Mouse (Mus musculus) hindbrain, embryonic 13.5 days (tissue): ENCODE measurements around the gene Tmem253. TPM values are rescaled to one million over a fixed set of nuclear protein-coding genes. Genes with fewer than 3 reads are reported as not detected.
"Not testable (repeated sequence)": the region's sequence is repeated elsewhere in the genome, so short reads cannot be mapped to it uniquely, and the experiment has no call there.

Experiments used
- ATAC-seq: fragments of 200-750 bp; cut with Nextera tagmentation; 2 replicates; pipeline ENCODE4 v1.8.0; 2017; ENCODE audit warnings: moderate TSS enrichment; ENCODE audit not compliant: low FRiP score
- H3K27ac ChIP-seq: fragments of 300-500 bp; sonication (generic); 2 replicates; pipeline ENCODE4 v1.5.1; 2015; ENCODE audit warnings: inconsistent platforms, mild to moderate bottlenecking, moderate library complexity
- H3K27me3 ChIP-seq: fragments of 300-500 bp; sonication (generic); 2 replicates; pipeline ENCODE4 v1.6.1; 2015; ENCODE audit warnings: mild to moderate bottlenecking, inconsistent platforms
- H3K36me3 ChIP-seq: fragments of 300-500 bp; sonication (generic); 2 replicates; pipeline ENCODE4 v1.6.1; 2015; ENCODE audit warnings: mild to moderate bottlenecking, inconsistent platforms
- H3K4me1 ChIP-seq: fragments of 300-500 bp; sonication (generic); replicated peaks from 2 replicates; pipeline ENCODE4 v1.6.1; 2015; ENCODE audit warnings: inconsistent platforms
- H3K4me2 ChIP-seq: fragments of 300-500 bp; sonication (generic); 2 replicates; pipeline ENCODE4 v1.6.1; 2015; ENCODE audit warnings: inconsistent platforms, mild to moderate bottlenecking, moderate library complexity
- H3K4me3 ChIP-seq: fragments of 300-500 bp; sonication (generic); 2 replicates; pipeline ENCODE4 v1.5.1; 2015; ENCODE audit warnings: mild to moderate bottlenecking, inconsistent platforms
- H3K9ac ChIP-seq: fragments of 300-500 bp; sonication (generic); 2 replicates; pipeline ENCODE4 v1.6.1; 2015; ENCODE audit warnings: mild to moderate bottlenecking, inconsistent platforms
- H3K9me3 ChIP-seq: fragments of 300-500 bp; sonication (generic); 2 replicates; pipeline ENCODE4 v1.6.1; 2016; ENCODE audit warnings: inconsistent platforms
- WGBS: fragments of 180-500 bp; shearing (Covaris S2); methylation state at CpG from one replicate; pipeline ENCODE4 v1.1.7; 2015; 5-methylcytosine and 5-hydroxymethylcytosine counted together
- polyA plus RNA-seq: library from polyadenylated mRNA; unstranded; fragments of >200 nt; fragmentation: Nextera tagmentation; extraction: Ambion mirVana; gene quantifications from 2 replicates; pipeline ENCODE4 v1.2.1, GENCODE M21; 2015

The Tmem253 gene
- polyA plus RNA-seq, 1 experiment from 2014 or later = 0.84 TPM

- H3K27me3 ChIP-seq = no peaks in the 10 kb centered on the region
- WGBS = 87% methylated on average over 5 of the region's 5 CpGs
- ATAC-seq = no peak
Observed at GRCm38 (mm10) chr14:52039332-52039731, 23.9 kb downstream of the Tmem253 start.

GRCm38 (mm10) chr14:52042359-52042758 is 26.9 kb downstream of the Tmem253 start, which contains the start of gene Olfr221:
Olfr221 (minus strand) TSS chr14:52042459.
- ATAC-seq, H3K27ac ChIP-seq, H3K27me3 ChIP-seq, H3K4me3 ChIP-seq, H3K9me3 ChIP-seq, H3K36me3 ChIP-seq, H3K9ac ChIP-seq, H3K4me2 ChIP-seq: not testable (repeated sequence)
- peaks cover 17% of the 10 kb centered on the region; the same call in 1 of the 2 replicates for H3K4me1 ChIP-seq
- WGBS = 88% methylated on average over 3 of the region's 3 CpGs

More at GRCm38 (mm10) chr14:52039332-52039731, 23.9 kb downstream of the Tmem253 start:
- Histone ChIP-seq H3K4me3 (no peak overlapping the region), H3K27ac (no peak overlapping the region), H3K9me3 (no peaks in the 10 kb centered on the region), H3K4me2 (no peak overlapping the region), H3K9ac (no peak overlapping the region), H3K36me3 (no peaks in the 10 kb centered on the region), H3K4me1 (no peaks in the 10 kb centered on the region)

GRCm38 (mm10) chr14:52043446-52043845 is 28.0 kb downstream of the Tmem253 start:
- peaks cover 17% of the 10 kb centered on the region; the same call in 1 of the 2 replicates for H3K4me1 ChIP-seq
- no peaks in the 10 kb centered on the region for H3K27me3 ChIP-seq
- no peak overlapping the region for H3K27ac ChIP-seq
- H3K4me2 ChIP-seq = no peak overlapping the region
- H3K36me3 ChIP-seq = no peaks in the 10 kb centered on the region
- ATAC-seq = no peak
- H3K9ac ChIP-seq = no peak overlapping the region
- WGBS = 61% methylated on average over 6 of the region's 6 CpGs
- no peak overlapping the region for H3K4me3 ChIP-seq
- no peaks in the 10 kb centered on the region for H3K9me3 ChIP-seq

- peak overlapping the region; percentile 3; the same call in 1 of the 2 replicates for H3K4me2 ChIP-seq
- ATAC-seq = peak; percentile 57; the same call in 1 of the 2 replicates
- H3K4me1 ChIP-seq = peaks cover 17% of the 10 kb centered on the region; the same call in 1 of the 2 replicates
- WGBS = 10% methylated on average over 8 of the region's 8 CpGs
- H3K36me3 ChIP-seq = no peaks in the 10 kb centered on the region
- H3K9ac ChIP-seq = no peak overlapping the region
- H3K27ac ChIP-seq = no peak overlapping the region
- no peak overlapping the region for H3K4me3 ChIP-seq
- H3K9me3 ChIP-seq = no peaks in the 10 kb centered on the region
- no peaks in the 10 kb centered on the region for H3K27me3 ChIP-seq
Observed at GRCm38 (mm10) chr14:52044901-52045678, 29.6 kb downstream of the Tmem253 start.

- Histone ChIP-seq H3K27me3 (no peaks in the 10 kb centered on the region), H3K36me3 (no peaks in the 10 kb centered on the region), H3K4me1 (peaks cover 17% of the 10 kb centered on the region; the same call in 1 of the 2 replicates), H3K4me3 (no peak overlapping the region), H3K27ac (no peak overlapping the region), H3K9ac (no peak overlapping the region), H3K4me2 (no peak overlapping the region), H3K9me3 (no peaks in the 10 kb centered on the region)
- 0 out of 2 replicates have a peak, but pooled peaks have one; percentile 21 for ATAC-seq
- 40% methylated on average over 9 of the region's 9 CpGs for WGBS
Observed at GRCm38 (mm10) chr14:52045966-52046565, 30.6 kb downstream of the Tmem253 start.

- H3K27me3 ChIP-seq, H3K36me3 ChIP-seq, H3K4me3 ChIP-seq, H3K27ac ChIP-seq, H3K9me3 ChIP-seq, H3K4me1 ChIP-seq, H3K4me2 ChIP-seq, ATAC-seq, H3K9ac ChIP-seq: not testable (repeated sequence)
- WGBS = 90% methylated on average over 3 of the region's 3 CpGs
Observed at GRCm38 (mm10) chr14:52052720-52053119, 37.3 kb downstream of the Tmem253 start.

GRCm38 (mm10) chr14:52059982-52060381 is 44.5 kb downstream of the Tmem253 start:
- no peak for ATAC-seq
- H3K27me3 ChIP-seq = no peaks in the 10 kb centered on the region
- no peak overlapping the region for H3K4me2 ChIP-seq
- no peaks in the 10 kb centered on the region for H3K9me3 ChIP-seq
- H3K9ac ChIP-seq = no peak overlapping the region
- no peaks in the 10 kb centered on the region for H3K4me1 ChIP-seq
- H3K27ac ChIP-seq = no peak overlapping the region
- H3K36me3 ChIP-seq = no peaks in the 10 kb centered on the region
- WGBS = 65% methylated on average over 4 of the region's 4 CpGs
- no peak overlapping the region for H3K4me3 ChIP-seq

GRCm38 (mm10) chr14:52060800-52061199 is 45.3 kb downstream of the Tmem253 start:
- Histone ChIP-seq H3K36me3 (no peaks in the 10 kb centered on the region), H3K4me3 (no peak overlapping the region), H3K9ac (no peak overlapping the region), H3K27ac (no peak overlapping the region), H3K4me1 (no peaks in the 10 kb centered on the region), H3K9me3 (no peaks in the 10 kb centered on the region), H3K27me3 (no peaks in the 10 kb centered on the region), H3K4me2 (no peak overlapping the region)
- WGBS = 91% methylated on average over 1 of the region's 1 CpGs
- no peak for ATAC-seq

GRCm38 (mm10) chr14:52061798-52062197 is 46.3 kb downstream of the Tmem253 start:
- no peak overlapping the region for H3K27ac ChIP-seq
- ATAC-seq = no peak
- H3K36me3 ChIP-seq = no peaks in the 10 kb centered on the region
- H3K4me2 ChIP-seq = no peak overlapping the region
- 89% methylated on average over 8 of the region's 8 CpGs for WGBS
- no peak overlapping the region for H3K4me3 ChIP-seq
- H3K4me1 ChIP-seq = no peaks in the 10 kb centered on the region
- no peaks in the 10 kb centered on the region for H3K9me3 ChIP-seq
- no peaks in the 10 kb centered on the region for H3K27me3 ChIP-seq
- H3K9ac ChIP-seq = no peak overlapping the region

- Histone ChIP-seq H3K36me3 (peaks cover 7% of the 10 kb centered on the region), H3K27me3 (no peaks in the 10 kb centered on the region), H3K9ac (no peak overlapping the region), H3K9me3 (no peaks in the 10 kb centered on the region), H3K4me3 (no peak overlapping the region), H3K4me1 (no peaks in the 10 kb centered on the region), H3K4me2 (no peak overlapping the region), H3K27ac (no peak overlapping the region)
- no peak for ATAC-seq
- WGBS = 58% methylated on average over 4 of the region's 4 CpGs
Observed at GRCm38 (mm10) chr14:52066135-52066534, 50.7 kb downstream of the Tmem253 start.
